Mouse (Mus musculus) cerebellum, postnatal 36 days (tissue): Measurements from ENCODE around the gene Hyls1.

ENCODE experiments used
- DNase-seq, 2 experiments: peaks; one replicate each; pipeline ENCODE4 v3.0.0; 2021 to 2022; ENCODE audit warnings: mixed read lengths in 2 of 2

The Hyls1 gene

DNA sequence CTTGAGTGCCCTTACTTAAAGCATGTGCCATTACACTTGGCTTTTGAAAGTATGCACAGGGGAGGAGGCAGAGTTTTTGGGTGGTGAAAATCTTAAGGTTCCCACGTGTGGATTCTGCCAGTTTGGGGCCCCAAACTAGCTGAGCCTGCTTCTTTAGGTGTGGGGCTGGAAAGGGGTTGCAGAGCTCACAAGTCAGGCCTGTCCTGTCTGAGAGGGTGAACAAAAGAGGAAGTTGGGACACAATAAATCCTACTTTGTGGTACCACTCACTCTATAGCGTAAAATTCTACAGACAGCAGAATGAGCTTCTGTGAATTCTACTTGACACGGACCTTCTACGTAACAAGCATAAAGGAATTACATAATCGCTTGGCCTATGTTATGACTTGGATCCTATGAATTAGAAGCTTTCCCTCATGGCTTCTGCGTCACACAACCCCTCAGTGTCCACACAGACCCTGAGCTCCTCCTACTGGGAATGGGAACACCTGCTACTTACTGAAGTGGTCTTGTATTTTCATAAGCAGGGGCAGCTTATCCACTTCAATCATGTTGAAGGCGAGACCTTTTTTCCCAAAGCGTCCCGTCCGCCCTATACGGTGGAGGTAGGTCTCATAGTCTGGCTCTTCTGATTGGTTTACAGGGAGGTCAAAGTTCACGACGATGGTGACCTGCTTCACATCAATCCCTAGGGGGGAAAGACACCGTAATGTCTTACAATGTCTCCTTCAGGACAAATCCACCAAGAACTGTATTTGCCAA lies 26.9 kb downstream of the Hyls1 start:
- DNase-seq = no peak

DNA sequence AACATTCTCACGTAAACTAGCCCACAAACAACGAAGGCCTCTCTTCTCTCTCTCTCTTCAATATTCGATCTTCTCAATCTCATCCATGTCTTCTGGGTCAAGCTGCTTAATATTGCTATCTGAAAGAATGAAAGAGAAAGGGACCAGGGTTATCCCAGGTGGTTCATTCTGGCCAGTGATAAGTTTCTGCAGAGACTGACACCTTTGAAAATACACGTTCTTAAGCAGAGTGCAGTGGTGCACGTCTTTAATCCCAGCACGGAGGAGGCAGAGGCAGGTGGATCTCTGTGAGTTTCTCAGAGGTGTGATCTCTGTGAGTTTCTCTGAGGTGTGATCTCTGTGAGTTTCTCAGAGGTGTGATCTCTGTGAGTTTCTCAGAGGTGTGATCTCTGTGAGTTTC lies 28.3 kb downstream of the Hyls1 start:
- no peak for DNase-seq

DNA sequence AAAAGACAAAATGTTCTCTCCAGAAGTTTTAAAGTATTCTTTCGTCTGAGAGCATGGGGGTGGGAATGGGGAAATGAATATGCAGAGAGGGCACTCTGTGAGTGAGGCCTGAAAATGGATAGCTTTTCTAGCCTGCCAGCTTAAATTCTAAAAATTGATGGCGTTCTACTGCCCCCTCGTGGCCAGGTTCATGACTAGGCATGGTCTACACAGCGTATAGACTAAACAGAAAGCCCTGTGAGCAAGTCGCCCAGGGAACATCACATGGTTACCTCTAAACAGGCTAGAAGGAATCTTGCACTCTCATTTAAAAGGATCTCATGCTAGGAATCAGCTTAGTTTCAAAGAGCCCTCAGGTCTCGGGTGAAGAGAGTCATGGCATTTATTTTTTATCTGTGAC lies 28.7 kb downstream of the Hyls1 start:
- peak; percentile 80 to 86 for DNase-seq

DNA sequence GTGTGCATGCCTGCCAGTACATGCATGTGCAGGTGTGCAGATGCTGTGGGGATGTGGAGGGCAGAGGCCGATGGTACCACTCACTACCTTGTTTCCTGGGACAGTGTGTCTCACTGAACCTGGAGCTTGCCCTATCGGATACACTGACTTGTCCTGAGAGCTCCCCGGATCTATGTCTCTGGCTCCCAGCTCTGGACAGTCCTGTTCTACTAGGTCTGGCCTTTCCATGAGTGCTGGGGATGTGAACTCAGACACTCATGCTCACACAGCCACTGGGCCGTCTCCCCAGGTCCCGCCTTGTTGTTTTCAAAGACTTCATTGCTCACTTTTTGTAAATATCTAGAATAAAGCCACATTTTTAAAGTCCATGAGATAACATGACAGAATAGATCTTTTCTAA lies 29.2 kb downstream of the Hyls1 start:
- DNase-seq = no peak

DNA sequence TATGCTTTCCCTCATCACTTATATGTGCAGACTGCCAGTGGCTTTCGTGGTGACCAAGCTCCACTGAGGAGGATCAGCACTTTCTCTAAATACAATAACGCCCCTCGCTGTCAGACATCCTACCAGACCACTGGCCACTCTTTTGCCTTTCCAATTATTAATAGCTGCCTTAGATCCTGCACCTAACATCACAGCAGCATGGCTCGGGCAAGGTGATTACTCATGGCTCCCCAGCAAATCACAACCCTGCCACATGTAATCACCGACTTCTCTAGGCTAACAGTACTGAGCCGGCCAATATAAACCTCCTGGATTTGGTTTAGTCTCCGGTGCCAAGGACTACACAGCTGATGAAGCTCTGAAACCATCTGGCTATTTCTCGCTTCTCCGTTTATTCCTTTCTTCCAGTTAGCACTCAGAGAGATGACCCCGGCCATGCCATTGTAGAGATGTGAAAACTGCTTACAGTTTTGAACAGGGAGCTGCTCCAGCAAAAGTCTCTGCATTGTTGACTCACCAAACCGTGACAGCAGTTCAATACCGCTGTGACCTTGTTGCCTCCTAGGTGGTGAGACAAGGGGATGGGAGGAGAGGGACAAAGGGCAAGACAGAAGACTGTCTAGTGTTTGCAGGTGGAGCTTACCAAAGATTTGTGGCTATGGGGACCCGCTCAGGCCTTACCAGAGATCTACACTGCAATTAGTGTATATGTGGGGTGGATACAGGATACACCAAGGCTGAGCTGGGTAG lies 31.0 kb downstream of the Hyls1 start:
- no peak for DNase-seq

DNA sequence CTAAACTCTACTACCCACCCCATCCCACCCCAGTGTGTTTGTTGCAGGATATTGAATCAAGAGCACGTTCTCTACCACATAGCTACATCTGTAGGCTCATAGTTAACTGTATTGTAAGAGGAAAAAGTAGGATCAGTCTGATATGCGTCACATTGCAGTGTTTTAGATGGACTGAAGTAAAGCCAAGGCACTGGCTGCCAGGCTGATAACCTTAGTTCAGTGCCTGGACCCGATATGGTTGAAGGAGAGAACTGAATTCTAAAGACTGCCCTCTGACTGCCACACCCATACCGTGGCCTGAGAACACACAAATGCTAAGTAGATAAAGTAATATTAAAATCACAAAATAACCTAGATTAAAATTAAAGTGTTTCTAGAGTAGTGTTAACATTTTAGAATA lies 34.3 kb downstream of the Hyls1 start:
- DNase-seq = no peak

DNA sequence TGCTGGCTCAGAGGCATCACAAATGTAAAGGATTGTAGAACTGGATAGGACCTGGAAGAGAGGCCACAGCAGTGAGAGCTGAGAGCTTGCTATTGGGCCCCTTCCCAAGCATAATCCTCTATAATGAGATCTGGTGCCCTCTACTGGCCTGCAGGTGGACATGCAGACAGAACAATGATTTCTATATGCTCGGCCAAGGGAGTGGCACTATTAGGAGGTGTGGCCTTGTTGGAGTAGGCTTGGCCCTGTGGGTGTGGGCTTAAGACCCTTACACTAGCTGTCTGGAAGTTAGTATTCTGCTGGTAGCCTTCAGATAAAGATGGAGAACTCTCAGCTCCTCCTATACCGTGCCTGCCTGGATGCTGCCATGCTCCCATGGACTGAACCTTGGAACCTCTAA lies 35.1 kb downstream of the Hyls1 start:
- DNase-seq = peak; percentile 36 to 63

DNA sequence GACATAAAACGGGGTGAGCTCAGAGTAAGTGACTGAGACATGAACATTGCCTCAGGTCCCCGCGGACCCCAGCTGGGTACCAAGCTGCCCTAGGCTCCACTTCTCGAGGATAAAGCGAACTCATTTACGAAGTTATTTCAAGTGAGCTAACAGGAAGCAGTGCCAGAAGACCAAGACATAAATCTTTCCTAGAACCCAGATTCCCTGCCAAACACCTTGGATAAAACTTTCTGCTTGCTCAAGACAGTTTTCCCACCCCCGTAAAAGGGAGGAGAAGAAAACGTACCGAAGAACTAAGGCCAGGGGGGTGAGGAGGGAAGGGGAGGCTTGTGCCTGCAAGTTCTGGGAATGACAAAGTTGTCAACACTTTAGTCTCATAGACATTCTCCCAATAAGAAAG lies 36.9 kb downstream of the Hyls1 start:
- no peak for DNase-seq

DNA sequence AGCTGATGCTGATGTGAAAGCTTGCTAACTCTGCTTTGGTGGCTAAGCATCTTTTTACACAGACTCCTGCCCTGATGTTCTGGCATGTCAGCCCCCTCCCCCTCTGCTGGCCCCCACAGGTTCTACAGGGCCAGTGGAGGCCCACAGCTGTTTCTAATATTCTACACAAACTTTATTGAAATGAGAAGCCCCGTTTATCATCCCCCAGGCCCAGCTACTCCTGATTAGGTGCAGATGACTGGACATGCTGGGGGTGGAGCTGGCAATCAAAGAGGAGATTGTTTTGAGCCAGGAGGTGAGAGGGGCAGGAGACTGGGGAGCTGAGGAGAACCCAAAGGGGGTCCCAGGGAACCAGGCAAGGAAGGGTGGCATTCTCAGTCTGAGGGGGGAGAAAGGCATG lies 40.4 kb downstream of the Hyls1 start:
- DNase-seq = no peak

DNA sequence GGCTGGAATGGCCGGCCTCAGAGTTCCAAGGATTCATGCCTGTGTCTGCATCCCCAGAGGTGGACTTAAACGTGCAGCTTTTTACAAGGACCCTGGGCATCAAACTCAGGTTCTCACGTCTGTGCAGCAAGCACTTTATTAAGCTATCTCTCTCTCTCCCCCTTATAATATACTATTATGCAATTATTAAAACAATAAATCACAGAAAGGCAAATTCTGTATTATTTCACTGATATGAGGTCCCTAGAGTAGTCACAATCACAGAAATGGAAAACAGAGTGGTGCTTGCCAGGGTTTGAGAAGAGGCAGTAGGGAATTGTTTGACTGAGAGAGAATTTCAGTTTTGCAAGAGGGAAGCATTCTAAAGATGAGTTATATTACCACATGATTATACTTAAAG lies 41.1 kb downstream of the Hyls1 start:
- no peak for DNase-seq

DNA sequence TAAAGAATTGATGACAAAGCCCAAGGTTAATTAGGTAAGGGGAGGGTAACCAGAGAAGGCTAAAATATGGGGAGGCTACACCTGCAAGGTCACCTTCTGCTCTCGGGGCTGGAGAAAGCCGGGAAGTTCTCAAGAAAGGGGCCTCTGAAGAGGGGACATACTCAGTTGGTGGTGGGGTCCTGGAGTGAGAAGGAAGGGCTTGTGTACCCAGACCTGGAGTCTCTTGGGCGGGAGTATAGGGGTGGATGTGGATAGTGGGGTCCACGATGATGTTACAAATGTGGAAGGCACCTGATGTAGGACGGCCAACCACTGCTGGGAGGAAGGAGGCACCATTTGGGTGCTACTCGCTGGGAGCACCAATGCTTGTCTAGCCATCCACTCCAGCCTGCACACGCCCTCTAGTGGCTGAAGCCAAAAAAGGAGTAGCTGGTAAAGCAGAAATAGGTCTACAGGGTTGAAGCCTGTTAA lies 46.2 kb downstream of the Hyls1 start:
- peak; percentile 77 to 78 for DNase-seq

DNA sequence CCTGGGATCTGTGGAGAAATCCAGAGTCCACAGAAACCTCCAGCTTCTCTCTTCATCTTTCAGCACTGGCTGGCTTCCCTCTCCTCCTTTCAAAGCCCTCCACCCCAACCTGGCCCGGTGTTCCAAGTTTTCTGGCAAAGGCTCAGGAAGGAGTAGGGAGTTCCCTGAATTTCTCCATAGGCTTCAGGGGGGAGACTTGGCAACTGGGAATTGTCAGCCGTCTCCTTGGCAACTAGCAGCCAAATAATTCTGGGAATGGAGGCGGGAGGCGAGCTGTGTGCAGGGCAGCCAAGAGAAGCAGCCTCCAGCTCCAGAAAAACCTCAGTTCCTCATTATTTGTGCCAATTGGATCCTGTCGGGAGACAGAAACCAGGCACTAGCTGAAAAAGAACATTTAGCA lies 46.7 kb downstream of the Hyls1 start:
- DNase-seq = peak; percentile 32 to 37

DNA sequence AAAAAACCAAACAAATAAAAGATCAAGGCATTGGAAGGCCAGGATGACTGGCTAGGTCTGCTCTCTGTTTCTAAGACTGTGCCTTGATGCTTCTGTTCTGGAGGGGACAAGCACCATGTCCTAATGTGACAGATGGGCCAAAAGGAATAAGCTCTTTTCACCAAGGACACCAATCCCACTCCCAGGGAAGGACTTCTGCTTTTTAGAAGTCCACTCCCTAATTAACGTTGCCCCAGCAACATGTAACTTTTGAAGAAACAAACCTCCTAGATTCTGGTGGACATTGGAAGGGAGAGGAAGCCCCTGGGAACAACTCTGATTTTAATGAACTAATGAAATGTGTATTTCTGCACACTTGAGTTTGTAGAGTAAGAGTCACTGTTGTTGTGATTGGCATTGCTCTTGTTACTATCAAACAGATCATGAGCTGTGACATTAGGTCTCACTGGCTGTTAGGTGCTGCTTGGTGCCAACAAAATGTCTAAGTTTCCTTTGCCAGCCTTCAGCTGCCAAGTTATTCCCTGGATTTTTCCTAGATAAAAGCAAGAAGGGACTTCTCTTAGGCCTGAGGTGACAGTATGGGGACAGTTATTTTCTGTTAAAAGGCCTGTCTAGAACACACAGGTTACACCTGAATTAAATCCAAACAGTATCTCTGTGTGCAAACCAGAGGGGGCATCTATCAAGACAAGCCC lies 47.2 kb downstream of the Hyls1 start:
- no peak for DNase-seq

DNA sequence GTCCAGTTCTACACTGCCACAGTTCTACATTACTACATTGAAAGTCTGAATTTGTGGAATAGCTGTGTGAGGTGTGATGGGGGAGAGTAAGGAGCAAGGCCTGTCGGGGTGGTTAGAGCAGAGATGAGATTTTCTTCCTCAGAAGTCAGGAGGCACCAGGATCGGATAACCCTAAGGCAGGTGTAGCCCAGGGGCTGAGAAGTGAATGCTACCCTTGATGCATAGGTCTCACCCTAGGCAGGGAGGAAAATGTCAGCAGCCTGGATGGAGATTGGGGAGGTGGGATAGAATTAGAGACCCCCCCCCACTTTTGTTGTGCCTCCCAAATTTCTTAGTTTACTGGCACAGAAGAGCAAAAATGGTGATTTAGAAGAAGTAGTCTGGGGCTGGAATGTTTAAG lies 48.0 kb downstream of the Hyls1 start:
- DNase-seq = no peak

DNA sequence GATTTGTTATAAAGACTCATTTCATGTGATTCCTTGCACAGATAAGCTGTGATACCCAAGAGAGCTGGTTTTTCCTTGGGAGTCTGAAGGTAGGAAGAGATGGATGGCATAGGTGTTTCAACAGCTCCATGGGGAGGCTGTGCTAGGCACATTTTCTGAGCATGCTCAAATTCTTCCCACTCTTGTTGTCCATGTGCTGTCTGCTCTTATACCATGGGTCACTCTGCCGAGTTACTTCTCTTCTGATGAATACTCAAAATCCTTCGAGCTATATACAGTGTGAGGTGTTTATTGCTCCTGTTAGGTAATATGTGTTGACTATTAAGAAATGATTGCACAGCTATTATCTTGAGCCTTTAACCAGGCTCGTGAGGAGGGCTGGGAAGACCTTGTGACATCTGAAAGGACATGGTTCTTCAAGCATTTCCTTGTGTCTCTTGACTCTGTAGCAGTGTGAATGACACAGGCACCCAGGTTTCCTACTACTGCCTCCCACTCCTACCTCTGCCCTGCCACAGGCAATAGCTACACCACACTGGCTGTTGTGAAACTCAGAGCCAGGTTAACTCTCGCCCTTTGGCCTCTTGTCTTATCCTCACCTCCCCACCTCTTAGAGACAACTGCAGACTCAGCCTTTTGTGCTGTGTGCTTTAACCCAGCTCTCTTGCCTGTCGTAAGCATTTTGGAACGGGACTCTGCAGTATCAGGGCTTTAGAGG lies 49.4 kb downstream of the Hyls1 start:
- DNase-seq = no peak

DNA sequence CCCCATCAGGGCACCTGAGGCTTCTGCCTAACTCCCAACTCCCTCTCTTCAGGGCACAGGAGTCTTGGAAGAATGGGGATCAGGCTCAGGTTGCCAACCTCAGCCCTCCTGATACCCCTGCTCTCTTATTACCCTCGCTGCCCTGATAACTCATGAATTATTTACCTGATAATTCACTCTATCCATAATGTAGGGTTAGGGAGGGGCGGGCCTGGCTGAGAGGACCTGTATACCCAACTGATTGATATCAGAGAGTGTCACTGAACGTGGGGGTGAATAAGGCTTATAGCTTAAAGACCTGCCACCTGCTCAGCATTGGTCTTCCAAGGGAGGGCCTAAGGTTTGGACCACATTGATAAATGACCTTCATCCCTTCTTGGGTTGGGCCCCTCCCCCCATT lies 52.0 kb downstream of the Hyls1 start, which contains the start of gene Gm1113:
Gene Gm1113, minus strand, starts transcription at position 101 of the 400 bp plus-strand sequence.
- DNase-seq = no peak

DNA sequence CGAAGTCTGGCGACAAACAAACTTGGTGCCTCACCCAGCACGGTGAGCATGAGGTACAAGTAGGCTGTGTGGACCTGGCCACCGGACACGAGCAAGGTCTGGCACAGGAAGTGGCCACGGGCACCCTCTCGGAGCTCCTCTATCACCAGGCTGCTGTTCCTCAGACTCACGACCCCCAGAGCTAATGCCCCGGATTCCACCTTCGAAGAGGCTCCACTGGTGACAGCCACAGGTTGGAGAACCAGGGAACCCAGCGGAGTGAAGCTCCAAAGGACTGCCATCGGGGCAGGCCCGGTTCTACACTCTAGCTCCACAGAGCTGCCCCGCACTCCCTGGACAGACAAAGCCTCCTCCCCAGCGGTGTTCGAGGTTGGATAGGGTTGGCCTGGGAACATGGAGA lies 53.5 kb downstream of the Hyls1 start:
- no peak for DNase-seq

DNA sequence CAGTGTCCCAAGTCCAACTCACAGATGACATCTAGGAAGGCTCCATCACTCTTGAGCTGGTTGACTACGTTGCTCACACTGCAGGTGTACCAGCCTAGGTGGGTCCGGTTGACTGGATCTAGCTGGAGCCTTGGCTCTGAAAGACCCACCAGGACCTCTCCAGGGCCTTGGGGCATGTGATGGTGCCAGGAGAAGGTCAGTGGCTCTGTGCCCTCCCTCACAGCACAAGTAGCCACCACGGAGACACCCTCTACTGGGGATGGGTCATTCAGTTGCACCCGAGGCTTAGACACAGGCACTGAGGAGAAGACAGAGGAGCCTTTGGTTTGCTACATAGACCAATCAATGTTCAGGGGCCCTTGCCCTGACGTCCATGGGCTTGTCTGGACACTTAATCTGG lies 54.0 kb downstream of the Hyls1 start:
- no peak for DNase-seq

DNA sequence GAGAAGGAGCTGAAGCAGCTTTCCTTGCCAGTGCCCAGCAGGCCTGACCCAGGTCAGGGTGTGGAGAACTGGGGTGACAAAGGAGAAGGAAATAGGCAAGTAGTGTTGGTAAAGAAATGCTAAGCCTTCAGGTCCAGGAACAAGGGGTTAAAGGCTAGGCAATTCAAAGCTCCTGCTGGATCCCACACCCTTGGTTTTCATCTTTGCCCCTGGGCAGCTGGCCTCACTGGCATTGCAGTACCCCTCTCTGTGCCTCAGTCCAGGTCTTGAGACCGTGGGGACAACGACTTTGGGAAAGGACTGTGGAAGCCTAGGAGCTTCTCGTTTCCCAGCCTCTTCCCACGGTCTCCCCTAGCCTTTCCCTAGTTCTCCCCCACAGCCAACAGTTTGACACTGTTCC lies 56.3 kb downstream of the Hyls1 start:
- DNase-seq = no peak
